Mouse (Mus musculus) layer of hippocampus, postnatal 14 days (tissue): ENCODE data around the gene Olfr284. TPM values are rescaled to one million over a fixed set of nuclear protein-coding genes. Genes with fewer than 3 reads are reported as not detected.

ENCODE experiments used
- DNase-seq, 2 experiments: peaks; one replicate each; pipeline ENCODE4 v3.0.0; 2021 to 2022; ENCODE audit warnings: low spot score in 2 of 2, mixed read lengths in 1 of 2
- long read RNA-seq, 2 experiments: library from polyadenylated mRNA; stranded (forward); transcript quantifications; one replicate each; pipeline ENCODE4 v2.0.0; 2021
- total RNA-seq, 2 experiments: library from RNA; stranded (reverse); gene quantifications; 2 replicates each; pipeline ENCODE4 v1.2.3; 2021

Gene Olfr284
- not detected for total RNA-seq
- long read RNA-seq, experiment 1: 0 reads
- long read RNA-seq, experiment 2: 0 reads

DNA sequence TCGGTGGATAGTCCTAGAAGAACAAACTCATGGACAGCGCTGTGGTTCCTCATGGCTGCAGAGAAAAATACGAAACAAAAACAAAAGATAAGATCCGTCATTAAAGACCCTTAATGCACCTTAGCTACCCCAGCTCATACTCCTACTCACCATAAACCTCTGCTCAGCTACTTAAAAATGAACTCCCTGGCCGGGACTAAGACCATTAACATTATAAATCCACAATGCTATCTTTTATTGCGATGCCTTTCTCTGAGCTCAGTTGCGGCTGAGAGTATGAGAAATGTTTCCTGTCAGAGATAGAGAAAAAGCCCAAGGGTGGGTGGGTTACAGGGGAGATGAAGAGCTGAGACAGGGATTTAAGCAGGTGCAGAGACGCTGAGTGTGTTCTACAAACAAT lies at the start of gene Olfr284:
Olfr284 (minus strand) TSS at position 101 of the 400 bp plus-strand sequence.
- no peak for DNase-seq

DNA sequence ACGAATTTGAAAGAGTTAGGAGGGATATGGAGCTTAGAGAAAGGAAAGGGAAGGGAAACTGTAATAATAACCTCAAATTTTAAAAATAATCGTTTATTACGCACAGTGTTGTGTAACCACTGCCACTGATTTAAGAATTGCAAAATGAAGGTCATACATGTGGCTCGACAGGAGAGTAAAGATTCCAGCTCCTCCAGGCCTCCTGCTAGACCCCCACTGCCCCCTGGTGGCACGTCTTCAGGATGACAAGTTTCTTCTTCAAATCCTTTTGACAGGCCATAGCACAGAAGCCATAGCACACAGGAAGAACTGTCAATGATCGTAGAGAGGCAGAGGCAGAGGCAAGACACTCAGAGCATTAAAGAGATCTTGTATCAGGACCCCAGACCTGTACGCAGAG lies 49.0 kb upstream of the Olfr284 start:
- peak; percentile 50 to 72 for DNase-seq

DNA sequence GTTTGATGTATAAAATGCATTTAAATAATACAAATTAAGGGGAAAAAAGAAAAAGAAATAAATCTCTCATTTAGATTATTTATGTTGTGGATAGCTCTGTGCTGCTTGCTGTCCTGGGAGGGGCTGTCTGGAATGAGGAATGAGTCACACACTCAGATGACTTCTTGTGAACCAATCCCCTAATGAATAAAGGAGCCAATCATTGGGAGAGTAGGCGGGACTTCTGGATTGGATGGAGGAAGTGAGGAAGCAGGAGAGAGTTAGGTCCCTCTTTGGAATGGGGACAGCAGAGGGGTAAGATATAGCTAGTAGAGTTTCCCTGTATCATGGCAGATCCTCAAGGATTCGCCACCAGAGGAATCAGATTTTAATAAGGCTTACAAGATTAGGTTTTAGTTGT lies 46.8 kb upstream of the Olfr284 start:
- no peak for DNase-seq

DNA sequence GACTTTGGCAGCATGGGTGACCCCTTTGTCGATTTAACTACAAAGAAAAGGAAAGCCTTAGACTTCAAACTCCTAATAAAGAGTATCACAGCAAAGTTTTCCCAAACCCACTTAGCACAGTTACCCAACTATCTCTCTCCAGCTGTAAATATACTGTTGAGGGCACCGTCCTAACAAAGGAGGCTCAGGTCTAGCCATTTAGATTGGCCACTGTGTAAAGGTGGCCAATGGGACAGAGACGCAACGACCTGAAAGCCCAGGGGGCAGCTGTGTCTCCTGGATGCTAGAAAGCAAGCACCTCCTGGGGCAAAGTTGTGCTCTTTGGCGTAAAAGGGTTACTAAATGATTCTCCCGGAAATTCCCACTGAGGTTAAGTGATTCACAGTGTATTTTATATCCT lies 40.1 kb upstream of the Olfr284 start, which contains the start of gene Olfr283:
Olfr283 (minus strand) TSS at position 101 of the 400 bp plus-strand sequence.
- no peak for DNase-seq

DNA sequence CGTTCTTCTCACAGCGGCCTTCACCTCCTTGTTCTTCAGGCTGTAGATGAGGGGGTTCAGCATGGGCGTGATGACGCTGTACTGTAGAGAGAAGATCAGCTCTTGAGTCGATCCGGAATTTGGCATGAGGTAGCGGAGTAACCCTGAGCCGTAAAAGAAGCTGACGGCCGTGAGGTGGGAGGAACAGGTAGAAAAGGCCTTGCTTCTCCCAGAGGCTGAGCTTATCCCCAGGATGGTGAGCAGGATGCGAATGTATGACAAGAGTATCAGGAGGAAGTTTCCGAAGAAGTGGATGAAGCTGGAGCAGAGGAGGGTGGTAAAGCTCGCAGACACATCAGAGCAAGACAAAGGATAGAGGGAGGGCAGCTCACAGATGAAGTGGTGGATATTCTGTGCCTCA lies 37.4 kb upstream of the Olfr284 start:
- DNase-seq: no peak

DNA sequence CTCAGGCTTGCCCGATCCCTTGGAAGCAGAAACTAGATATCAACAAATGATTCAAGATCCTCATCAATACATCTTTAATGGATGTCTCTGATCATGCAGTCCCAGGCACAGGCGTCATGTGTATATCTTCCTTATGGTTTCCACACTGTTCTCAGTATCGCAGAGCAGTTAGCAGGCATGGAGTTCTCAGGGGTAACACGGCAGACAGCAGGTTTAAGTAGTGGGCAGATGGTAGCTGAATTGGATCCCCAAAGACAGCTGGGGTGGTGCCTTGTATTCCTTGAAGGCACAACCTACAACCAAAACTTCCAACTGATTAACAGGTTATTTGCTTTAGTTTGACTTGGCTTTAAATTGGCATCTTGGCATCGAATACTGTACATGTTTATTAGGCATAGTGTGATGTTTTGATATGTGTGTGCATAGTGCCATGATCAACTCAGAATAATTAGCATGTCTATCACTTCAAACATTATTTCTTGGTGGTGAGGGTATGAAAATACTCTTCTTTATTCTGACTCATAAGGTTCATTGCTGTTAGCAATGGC lies 23.5 kb downstream of the Olfr284 start, which contains the start of gene Olfr285:
Olfr285 (minus strand) TSS at position 177 of the 548 bp plus-strand sequence.
- DNase-seq: no peak

DNA sequence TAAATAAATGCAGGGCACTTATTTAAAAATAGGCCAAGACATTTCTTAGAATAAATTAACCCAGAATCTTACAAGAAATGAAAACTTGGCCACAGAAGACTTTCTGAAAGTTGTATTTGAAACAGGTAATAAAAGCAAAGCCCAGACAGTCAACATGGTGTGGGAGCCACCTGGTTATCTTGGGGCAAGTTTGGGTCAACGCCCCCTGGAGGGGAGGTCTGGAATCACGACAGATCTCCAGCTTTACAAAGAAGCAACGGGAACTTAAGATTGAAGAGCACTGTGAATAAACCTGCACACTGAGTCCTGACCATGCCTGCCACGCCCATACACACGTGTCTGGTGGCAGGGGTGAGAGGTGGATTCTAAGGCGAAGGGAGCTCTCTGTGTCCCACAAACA lies 25.1 kb downstream of the Olfr284 start:
- DNase-seq: no peak

DNA sequence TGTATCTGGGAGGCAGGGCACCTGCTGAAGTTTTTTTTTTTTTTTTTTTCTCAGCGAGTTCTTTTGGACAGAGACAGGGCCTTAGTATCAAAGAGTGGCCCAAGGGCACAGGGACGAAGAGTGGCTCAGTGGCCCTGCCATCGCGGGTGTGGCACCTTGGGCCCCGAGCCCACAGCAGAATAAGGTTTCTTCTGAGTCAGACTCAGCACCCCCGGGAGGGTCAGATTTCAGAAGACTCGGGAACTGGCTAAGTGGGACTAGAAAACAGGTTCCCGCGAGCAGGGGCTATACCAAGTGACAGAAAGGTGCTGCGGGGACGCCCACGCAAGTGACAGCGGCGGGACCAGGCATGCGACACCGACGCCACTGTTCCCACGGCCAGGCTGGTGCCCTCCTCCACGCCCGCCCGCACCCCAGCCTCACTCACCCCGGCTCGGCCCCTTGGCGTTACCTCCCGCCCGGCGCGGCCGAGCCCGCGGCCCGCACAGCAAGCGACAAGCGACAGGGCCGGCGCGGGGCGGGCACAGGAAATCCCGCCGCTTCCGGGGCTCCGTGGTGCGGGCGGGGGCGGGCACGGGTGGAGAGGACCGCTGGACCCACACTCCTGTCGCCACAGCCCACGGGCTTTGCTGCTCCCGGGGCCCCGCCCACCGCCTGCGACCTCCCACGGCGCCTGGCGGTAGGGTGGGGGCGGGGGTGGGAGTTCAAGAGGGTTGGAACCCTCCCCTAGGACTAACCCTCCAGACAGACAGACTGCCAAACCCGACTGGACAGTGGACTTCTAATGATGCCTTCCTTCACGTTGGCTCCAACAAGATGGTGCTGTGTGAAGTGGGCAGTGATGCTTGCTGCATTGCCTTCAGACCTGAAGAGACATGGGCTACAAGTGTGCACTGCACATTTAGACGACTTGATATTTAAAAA lies 44.9 kb downstream of the Olfr284 start, which contains the start of gene Zfp641:
Zfp641 (minus strand) TSS at position 534 of the 924 bp plus-strand sequence.
- peak; percentile 40 to 43 for DNase-seq

DNA sequence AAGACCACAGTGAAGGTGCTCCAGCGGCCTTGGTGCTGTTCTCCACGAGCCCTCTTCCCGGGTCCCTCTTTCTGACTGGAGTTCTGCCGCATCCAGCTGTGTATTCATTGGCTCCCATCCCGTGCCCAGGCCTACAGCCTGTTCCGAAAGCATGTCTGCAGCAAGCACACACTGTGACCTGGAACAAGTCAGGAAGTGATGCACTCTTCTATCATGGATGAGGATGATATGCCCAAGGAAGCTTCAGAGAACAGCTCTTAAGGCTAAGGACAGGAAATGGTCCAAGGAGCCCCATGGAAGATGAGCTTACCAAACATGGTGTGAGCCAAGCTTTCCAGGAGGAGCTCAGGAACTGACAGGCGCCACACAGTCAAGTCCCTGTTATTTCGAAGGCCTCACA lies 47.1 kb downstream of the Olfr284 start:
- no peak for DNase-seq

Other genes with a start within 250 kb of the Olfr284 start
- 100 to 1,000 TPM; 309 to 311 TPM for gene Pfkm, start 248.4 kb downstream of the Olfr284 start, total RNA-seq
- gene Senp1, start 247.2 kb downstream of the Olfr284 start, total RNA-seq: 10 to 100 TPM; 13.5 to 13.7 TPM
- 10 to 100 TPM; 45.0 to 45.6 TPM for gene Asb8, start 175.4 kb downstream of the Olfr284 start, total RNA-seq
- 10 to 100 TPM; 18.2 to 18.7 TPM for gene Ccdc184, start 173.8 kb downstream of the Olfr284 start, total RNA-seq
- gene Olfr288, start 145.4 kb downstream of the Olfr284 start, total RNA-seq: not detected
- gene Gm44579, start 120.0 kb downstream of the Olfr284 start, total RNA-seq: under 1 TPM in 1 of 2 experiments, not detected in 1; 0.16 TPM
- gene Olfr287, start 119.9 kb downstream of the Olfr284 start, total RNA-seq: 1 to 10 TPM; 1.9 to 2.3 TPM
- gene Olfr286, start 106.5 kb downstream of the Olfr284 start, total RNA-seq: not detected
- gene H1fnt, start 83.7 kb downstream of the Olfr284 start, total RNA-seq: not detected
- 1 to 10 TPM; 5.7 to 6.7 TPM for gene Zfp641, start 44.8 kb downstream of the Olfr284 start, total RNA-seq
- not detected for gene Olfr285, start 23.6 kb downstream of the Olfr284 start, total RNA-seq
- gene Olfr283, start 40.0 kb upstream of the Olfr284 start, total RNA-seq: not detected
- gene Olfr282, start 90.2 kb upstream of the Olfr284 start, total RNA-seq: not detected
- not detected for gene Olfr281, start 111.6 kb upstream of the Olfr284 start, total RNA-seq
- gene OR5BS1P, start 128.9 kb upstream of the Olfr284 start, total RNA-seq: not detected
- not detected for gene Lalba, start 141.7 kb upstream of the Olfr284 start, total RNA-seq
- under 1 TPM; 0.21 to 0.37 TPM for gene Olfr279, start 151.4 kb upstream of the Olfr284 start, total RNA-seq
- 10 to 100 TPM; 65.5 to 65.8 TPM for gene Kansl2, start 193.3 kb upstream of the Olfr284 start, total RNA-seq
- gene Ccnt1, start 229.9 kb upstream of the Olfr284 start, total RNA-seq: 10 to 100 TPM; 43.9 to 44.7 TPM
- gene 4930415O20Rik, start 230.0 kb upstream of the Olfr284 start, total RNA-seq: not detected